Mouse (Mus musculus) lung, embryonic 14.5 days (tissue): ENCODE data around the gene Dusp27. TPM values are rescaled to one million over a fixed set of nuclear protein-coding genes. Genes with fewer than 3 reads are reported as not detected.
"Not testable (repeated sequence)": the region's sequence is repeated elsewhere in the genome, so short reads cannot be mapped to it uniquely, and the experiment has no call there.

ENCODE experiments used
- ATAC-seq: fragments of 200-750 bp; cut with Nextera tagmentation; 2 replicates; pipeline ENCODE4 v1.8.0; 2017; ENCODE audit warnings: mild to moderate bottlenecking, moderate TSS enrichment, moderate library complexity; ENCODE audit not compliant: insufficient read depth
- DNase-seq: peaks from one replicate; pipeline ENCODE4 v3.0.0-alpha.2; 2015
- H3K27ac ChIP-seq: fragments of 300-500 bp; sonication (generic); 2 replicates; pipeline ENCODE4 v1.5.1; 2014; ENCODE audit warnings: low read depth, mild to moderate bottlenecking, moderate library complexity
- H3K27me3 ChIP-seq: fragments of 300-500 bp; sonication (generic); 2 replicates; pipeline ENCODE4 v1.6.1; 2014; ENCODE audit warnings: low read length, control low read depth; ENCODE audit not compliant: insufficient read depth
- H3K36me3 ChIP-seq: fragments of 300-500 bp; sonication (generic); 2 replicates; pipeline ENCODE4 v1.6.1; 2014; ENCODE audit warnings: control low read depth; ENCODE audit not compliant: insufficient read depth
- H3K4me1 ChIP-seq: fragments of 300-500 bp; sonication (generic); 2 replicates; pipeline ENCODE4 v1.6.1; 2014; ENCODE audit warnings: antibody characterized with exemption, control low read depth; ENCODE audit not compliant: insufficient read depth
- H3K4me2 ChIP-seq: fragments of 300-500 bp; sonication (generic); 2 replicates; pipeline ENCODE4 v1.6.1; 2014; ENCODE audit warnings: mild to moderate bottlenecking
- H3K4me3 ChIP-seq: fragments of 300-500 bp; sonication (generic); 2 replicates; pipeline ENCODE4 v1.5.1; 2014; ENCODE audit warnings: low read depth, low read length
- H3K9ac ChIP-seq: fragments of 300-500 bp; sonication (generic); 2 replicates; pipeline ENCODE4 v1.6.1; 2014
- H3K9me3 ChIP-seq: fragments of 300-500 bp; sonication (generic); 2 replicates; pipeline ENCODE4 v1.6.1; 2016; ENCODE audit warnings: low read depth, low read length, control low read depth
- CTCF ChIP-seq: IDR thresholded peaks from 2 replicates; pipeline ENCODE4 v1.5.1; 2016; ENCODE audit warnings: antibody characterized with exemption, low read depth
- WGBS: fragments of 180-500 bp; shearing (Covaris S2); extraction: QIAGEN DNeasy Blood & Tissue Kit; methylation state at CpG from one replicate; pipeline ENCODE4 v1.1.7; 2014; 5-methylcytosine and 5-hydroxymethylcytosine counted together
- polyA plus RNA-seq: library from polyadenylated mRNA; unstranded; fragments of >200 nt; fragmentation: Nextera tagmentation; extraction: Ambion mirVana; gene quantifications from 2 replicates; pipeline ENCODE4 v1.2.1, GENCODE M21; 2014

Dusp27 gene
- polyA plus RNA-seq, 1 experiment from 2014 or later = 2.5 TPM

DNA sequence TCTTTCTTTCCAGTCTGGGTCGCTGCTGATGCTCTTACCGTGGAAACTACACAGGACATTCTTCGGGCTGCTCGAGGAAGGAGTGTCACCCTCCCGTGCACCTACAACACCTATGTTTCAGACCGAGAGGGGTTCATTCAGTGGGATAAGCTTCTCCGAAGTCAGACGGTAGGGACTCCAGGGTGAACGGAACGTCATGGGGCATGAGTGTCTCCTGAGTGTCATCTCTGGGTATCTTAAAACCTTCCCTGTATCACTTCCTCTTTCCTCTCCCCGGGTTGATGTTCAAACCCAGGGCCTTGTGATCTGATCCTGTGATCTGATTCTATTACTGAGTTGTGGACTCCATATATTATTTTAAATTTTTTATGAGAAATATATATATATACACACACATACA is 18.9 kb upstream of the Dusp27 start:
- no peaks in the 10 kb centered on the region for H3K9me3 ChIP-seq
- TF ChIP-seq CTCF = no peak
- no peak overlapping the region for H3K9ac ChIP-seq
- no peaks in the 10 kb centered on the region for H3K27me3 ChIP-seq
- H3K36me3 ChIP-seq = no peaks in the 10 kb centered on the region
- DNase-seq (no peak), ATAC-seq (no peak)
- no peak overlapping the region for H3K27ac ChIP-seq
- no peaks in the 10 kb centered on the region for H3K4me1 ChIP-seq
- WGBS = 79% methylated on average over 11 of the region's 11 CpGs
- H3K4me2 ChIP-seq = no peak overlapping the region
- H3K4me3 ChIP-seq = no peak overlapping the region

- no peak for TF ChIP-seq CTCF
- no peak overlapping the region for H3K4me3 ChIP-seq
- no peak overlapping the region for H3K4me2 ChIP-seq
- WGBS = 61% methylated on average over 6 of the region's 6 CpGs
- no peaks in the 10 kb centered on the region for H3K9me3 ChIP-seq
- H3K4me1 ChIP-seq = no peaks in the 10 kb centered on the region
- no peak for ATAC-seq
- H3K27ac ChIP-seq = no peak overlapping the region
- H3K9ac ChIP-seq = no peak overlapping the region
- H3K27me3 ChIP-seq = no peaks in the 10 kb centered on the region
- no peaks in the 10 kb centered on the region for H3K36me3 ChIP-seq
- DNase-seq = no peak
These were observed 14.6 kb upstream of the Dusp27 start for GRCm38 (mm10) chr1:166142369-166142768.

DNA sequence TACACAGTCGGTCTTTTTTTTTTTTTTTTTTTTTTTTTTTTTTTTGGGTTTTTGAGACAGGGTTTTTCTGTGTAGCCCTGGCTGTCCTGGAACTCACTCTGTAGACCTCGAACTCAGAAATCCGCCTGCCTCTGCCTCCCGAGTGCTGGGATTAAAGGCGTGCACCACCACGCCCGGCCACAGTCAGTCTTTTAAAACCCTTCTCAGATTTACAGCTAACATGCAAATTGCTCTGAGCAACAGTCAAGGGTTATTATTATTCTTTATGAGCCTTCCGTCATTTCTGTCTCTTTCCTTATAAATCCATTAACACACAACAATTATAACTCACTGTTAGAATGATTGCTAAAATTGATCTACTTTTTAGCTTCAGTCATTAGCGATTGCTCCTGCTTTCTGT is 14.1 kb upstream of the Dusp27 start:
- H3K4me3 ChIP-seq, H3K27me3 ChIP-seq, H3K4me2 ChIP-seq, DNase-seq, ATAC-seq, H3K9ac ChIP-seq, H3K27ac ChIP-seq, H3K4me1 ChIP-seq, H3K36me3 ChIP-seq, H3K9me3 ChIP-seq: not testable (repeated sequence)
- 90% methylated on average over 9 of the region's 9 CpGs for WGBS

- H3K27ac ChIP-seq = no peak overlapping the region
- ATAC-seq (no peak), DNase-seq (no peak)
- no peaks in the 10 kb centered on the region for H3K4me1 ChIP-seq
- WGBS = 68% methylated on average over 4 of the region's 4 CpGs
- no peak overlapping the region for H3K4me3 ChIP-seq
- no peaks in the 10 kb centered on the region for H3K27me3 ChIP-seq
- H3K9me3 ChIP-seq = no peaks in the 10 kb centered on the region
- TF ChIP-seq CTCF = no peak
- H3K9ac ChIP-seq = no peak overlapping the region
- no peaks in the 10 kb centered on the region for H3K36me3 ChIP-seq
- no peak overlapping the region for H3K4me2 ChIP-seq
These were observed 12.0 kb upstream of the Dusp27 start for GRCm38 (mm10) chr1:166139620-166140184.

- WGBS = 73% methylated on average over 3 of the region's 3 CpGs
- Histone ChIP-seq H3K4me1 (no peaks in the 10 kb centered on the region), H3K9me3 (no peaks in the 10 kb centered on the region), H3K27me3 (no peaks in the 10 kb centered on the region), H3K9ac (no peak overlapping the region), H3K27ac (no peak overlapping the region), H3K36me3 (no peaks in the 10 kb centered on the region), H3K4me2 (no peak overlapping the region), H3K4me3 (no peak overlapping the region)
- ATAC-seq = no peak
- no peak for DNase-seq
- TF ChIP-seq CTCF = no peak
These were observed 11.4 kb upstream of the Dusp27 start for GRCm38 (mm10) chr1:166139113-166139512.

DNA sequence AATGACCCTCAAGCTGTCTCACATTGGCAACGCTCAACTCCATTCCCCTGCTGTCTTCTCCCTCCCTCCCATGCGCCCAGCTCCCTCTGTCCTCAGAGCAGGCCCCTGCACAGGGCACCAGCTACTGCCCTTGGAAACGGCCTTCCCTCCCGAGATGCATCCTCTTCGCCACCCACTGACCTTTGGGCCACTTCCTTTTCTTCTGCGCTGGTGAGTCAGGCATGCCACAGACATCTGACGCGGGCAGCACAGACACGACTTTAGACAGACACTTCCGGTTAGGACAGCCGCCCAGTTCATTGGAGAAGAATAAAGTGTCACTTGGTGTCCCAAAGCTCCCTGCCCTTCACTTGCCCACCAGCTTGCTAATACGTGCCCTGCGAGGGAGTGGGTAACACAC is 10.4 kb upstream of the Dusp27 start:
- 38% methylated on average over 13 of the region's 13 CpGs for WGBS
- Histone ChIP-seq H3K4me2 (no peak overlapping the region), H3K27ac (no peak overlapping the region), H3K27me3 (no peaks in the 10 kb centered on the region), H3K36me3 (no peaks in the 10 kb centered on the region), H3K4me1 (no peaks in the 10 kb centered on the region), H3K9ac (no peak overlapping the region), H3K4me3 (no peak overlapping the region), H3K9me3 (no peaks in the 10 kb centered on the region)
- DNase-seq = peak; percentile 38
- no peak for TF ChIP-seq CTCF
- peak; percentile 35; the same call in 1 of the 2 replicates for ATAC-seq

GRCm38 (mm10) chr1:166137244-166137938 is 9.7 kb upstream of the Dusp27 start:
- ATAC-seq = peak; percentile 32; the same call in 1 of the 2 replicates
- H3K4me2 ChIP-seq = no peak overlapping the region
- 54% methylated on average over 7 of the region's 7 CpGs for WGBS

More at GRCm38 (mm10) chr1:166137244-166137938, 9.7 kb upstream of the Dusp27 start:
- no peak for TF ChIP-seq CTCF
- no peak overlapping the region for H3K27ac ChIP-seq
- no peaks in the 10 kb centered on the region for H3K27me3 ChIP-seq
- no peaks in the 10 kb centered on the region for H3K9me3 ChIP-seq
- H3K4me3 ChIP-seq = no peak overlapping the region
- DNase-seq = no peak
- H3K9ac ChIP-seq = no peak overlapping the region
- no peaks in the 10 kb centered on the region for H3K4me1 ChIP-seq
- H3K36me3 ChIP-seq = no peaks in the 10 kb centered on the region
